Mouse (Mus musculus) embryonic facial prominence, embryonic 14.5 days (tissue): Measurements from ENCODE around the gene Bad. TPM values are rescaled to one million over a fixed set of nuclear protein-coding genes. Genes with fewer than 3 reads are reported as not detected.

Experiments
- ATAC-seq: fragments of 200-750 bp; cut with Nextera tagmentation; 2 replicates; pipeline ENCODE4 v1.8.0; 2017; ENCODE audit warnings: low read depth, moderate number of reproducible peaks, moderate TSS enrichment
- DNase-seq: peaks from one replicate; pipeline ENCODE4 v3.0.0-alpha.2; 2015; ENCODE audit warnings: low spot score
- H3K27ac ChIP-seq: fragments of 300-500 bp; sonication (generic); replicated peaks from 2 replicates; pipeline ENCODE4 v1.5.1; 2014; ENCODE audit warnings: low read depth, mild to moderate bottlenecking, low read length, moderate library complexity
- H3K27me3 ChIP-seq: fragments of 300-500 bp; sonication (generic); replicated peaks from 2 replicates; pipeline ENCODE4 v1.6.1; 2014; ENCODE audit warnings: low read length; ENCODE audit not compliant: control insufficient read depth, insufficient read depth
- H3K36me3 ChIP-seq: fragments of 300-500 bp; sonication (generic); 2 replicates; pipeline ENCODE4 v1.6.1; 2014; ENCODE audit warnings: low read length, mixed read lengths; ENCODE audit not compliant: control insufficient read depth, insufficient read depth
- H3K4me1 ChIP-seq: fragments of 300-500 bp; sonication (generic); 2 replicates; pipeline ENCODE4 v1.6.1; 2014; ENCODE audit warnings: antibody characterized with exemption, low read length; ENCODE audit not compliant: control insufficient read depth, insufficient read depth
- H3K4me2 ChIP-seq: fragments of 300-500 bp; sonication (generic); 2 replicates; pipeline ENCODE4 v1.6.1; 2014; ENCODE audit warnings: low read depth, mild to moderate bottlenecking, low read length, moderate library complexity, mixed read lengths
- H3K4me3 ChIP-seq: fragments of 300-500 bp; sonication (generic); 2 replicates; pipeline ENCODE4 v1.5.1; 2014; ENCODE audit warnings: low read depth, mild to moderate bottlenecking, low read length
- H3K9ac ChIP-seq: fragments of 300-500 bp; sonication (generic); 2 replicates; pipeline ENCODE4 v1.6.1; 2014; ENCODE audit warnings: low read depth, mild to moderate bottlenecking, low read length, moderate library complexity, mixed read lengths
- H3K9me3 ChIP-seq: fragments of 300-500 bp; sonication (generic); 2 replicates; pipeline ENCODE4 v1.6.1; 2016; ENCODE audit warnings: low read length; ENCODE audit not compliant: control insufficient read depth
- WGBS: fragments of 180-500 bp; shearing (Covaris S2); extraction: QIAGEN DNeasy Blood & Tissue Kit; methylation state at CpG from one replicate; pipeline ENCODE4 v1.1.7; 2014; 5-methylcytosine and 5-hydroxymethylcytosine counted together
- polyA plus RNA-seq: library from polyadenylated mRNA; unstranded; fragments of >200 nt; fragmentation: Nextera tagmentation; extraction: Ambion mirVana; gene quantifications from 2 replicates; pipeline ENCODE4 v1.2.1, GENCODE M21; 2014

Gene Bad
- polyA plus RNA-seq, 1 experiment from 2014 or later = 70.7 TPM

GRCm38 (mm10) chr19:6912205-6912970 is 29.3 kb upstream of the Bad start:
- peaks cover 36% of the 10 kb centered on the region for H3K36me3 ChIP-seq
- H3K4me2 ChIP-seq = no peak overlapping the region
- no peaks in the 10 kb centered on the region for H3K27me3 ChIP-seq
- no peak overlapping the region for H3K4me3 ChIP-seq
- ATAC-seq = no peak
- H3K27ac ChIP-seq = no peak overlapping the region
- no peak for DNase-seq
- H3K9me3 ChIP-seq = no peaks in the 10 kb centered on the region
- H3K9ac ChIP-seq = no peak overlapping the region
- WGBS = 93% methylated on average over 15 of the region's 15 CpGs
- peaks cover 12% of the 10 kb centered on the region; the same call in 1 of the 2 replicates for H3K4me1 ChIP-seq

- ATAC-seq (no peak), DNase-seq (no peak)
- Histone ChIP-seq H3K4me3 (no peak overlapping the region), H3K36me3 (peaks cover 34% of the 10 kb centered on the region), H3K4me1 (peaks cover 6% of the 10 kb centered on the region; the same call in 1 of the 2 replicates), H3K4me2 (no peak overlapping the region), H3K9ac (no peak overlapping the region), H3K27me3 (no peaks in the 10 kb centered on the region), H3K27ac (no peak overlapping the region), H3K9me3 (no peaks in the 10 kb centered on the region)
- 86% methylated on average over 6 of the region's 6 CpGs for WGBS
These were observed 28.6 kb upstream of the Bad start for GRCm38 (mm10) chr19:6913036-6913435.

GRCm38 (mm10) chr19:6913991-6914390 is 27.7 kb upstream of the Bad start:
- H3K27ac ChIP-seq = no peak overlapping the region

GRCm38 (mm10) chr19:6914540-6914939 is 27.1 kb upstream of the Bad start:
- no peak overlapping the region for H3K9ac ChIP-seq
- no peak overlapping the region for H3K4me3 ChIP-seq
- H3K4me2 ChIP-seq = no peak overlapping the region
- no peak for DNase-seq
- H3K9me3 ChIP-seq = no peaks in the 10 kb centered on the region
- no peaks in the 10 kb centered on the region for H3K4me1 ChIP-seq
- H3K27ac ChIP-seq = no peak overlapping the region
- H3K36me3 ChIP-seq = peaks cover 34% of the 10 kb centered on the region
- H3K27me3 ChIP-seq = no peaks in the 10 kb centered on the region
- 84% methylated on average over 9 of the region's 9 CpGs for WGBS
- no peak for ATAC-seq

More at GRCm38 (mm10) chr19:6913991-6914390, 27.7 kb upstream of the Bad start:
- ATAC-seq (no peak), DNase-seq (no peak)
- WGBS = 85% methylated on average over 10 of the region's 11 CpGs
- no peak overlapping the region for H3K9ac ChIP-seq
- no peaks in the 10 kb centered on the region for H3K9me3 ChIP-seq
- H3K4me1 ChIP-seq = no peaks in the 10 kb centered on the region
- H3K27me3 ChIP-seq = no peaks in the 10 kb centered on the region
- H3K4me3 ChIP-seq = no peak overlapping the region
- peaks cover 34% of the 10 kb centered on the region for H3K36me3 ChIP-seq
- H3K4me2 ChIP-seq = no peak overlapping the region

- H3K27ac ChIP-seq = no peak overlapping the region
- no peak overlapping the region for H3K4me2 ChIP-seq
- H3K36me3 ChIP-seq = peaks cover 34% of the 10 kb centered on the region
- H3K9me3 ChIP-seq = no peaks in the 10 kb centered on the region
- DNase-seq (no peak), ATAC-seq (no peak)
- no peak overlapping the region for H3K4me3 ChIP-seq
- WGBS = 83% methylated on average over 4 of the region's 4 CpGs
- H3K27me3 ChIP-seq = no peaks in the 10 kb centered on the region
- no peak overlapping the region for H3K9ac ChIP-seq
- peaks cover 2% of the 10 kb centered on the region for H3K4me1 ChIP-seq
These were observed 26.4 kb upstream of the Bad start for GRCm38 (mm10) chr19:6915276-6915675.

- Histone ChIP-seq H3K4me3 (no peak overlapping the region), H3K36me3 (peaks cover 28% of the 10 kb centered on the region), H3K9ac (no peak overlapping the region), H3K4me2 (no peak overlapping the region), H3K9me3 (no peaks in the 10 kb centered on the region), H3K4me1 (peaks cover 8% of the 10 kb centered on the region), H3K27me3 (no peaks in the 10 kb centered on the region), H3K27ac (no peak overlapping the region)
- WGBS = 74% methylated on average over 4 of the region's 4 CpGs
- DNase-seq (no peak), ATAC-seq (no peak)
These were observed 25.2 kb upstream of the Bad start for GRCm38 (mm10) chr19:6916496-6916895.

GRCm38 (mm10) chr19:6918321-6918720 is 23.3 kb upstream of the Bad start:
- H3K27me3 ChIP-seq = peaks cover 7% of the 10 kb centered on the region
- no peaks in the 10 kb centered on the region for H3K9me3 ChIP-seq
- 84% methylated on average over 4 of the region's 4 CpGs for WGBS
- ATAC-seq = no peak
- H3K9ac ChIP-seq = no peak overlapping the region
- no peak overlapping the region for H3K27ac ChIP-seq
- peaks cover 8% of the 10 kb centered on the region for H3K4me1 ChIP-seq
- no peak overlapping the region for H3K4me2 ChIP-seq
- H3K36me3 ChIP-seq = peaks cover 9% of the 10 kb centered on the region; the same call in 1 of the 2 replicates
- no peak overlapping the region for H3K4me3 ChIP-seq
- DNase-seq = no peak

- H3K9ac ChIP-seq = no peak overlapping the region
These were observed 22.2 kb upstream of the Bad start for GRCm38 (mm10) chr19:6919431-6919830.

More at GRCm38 (mm10) chr19:6919431-6919830, 22.2 kb upstream of the Bad start:
- no peak overlapping the region for H3K4me2 ChIP-seq
- no peaks in the 10 kb centered on the region for H3K9me3 ChIP-seq
- no peaks in the 10 kb centered on the region for H3K36me3 ChIP-seq
- no peak overlapping the region for H3K27ac ChIP-seq
- peaks cover 18% of the 10 kb centered on the region for H3K27me3 ChIP-seq
- H3K4me3 ChIP-seq = no peak overlapping the region
- ATAC-seq (no peak), DNase-seq (no peak)
- H3K4me1 ChIP-seq = peaks cover 8% of the 10 kb centered on the region
